Mouse (Mus musculus): Measurements from ENCODE around the gene Gm49373. TPM values are rescaled to one million over a fixed set of nuclear protein-coding genes. Genes with fewer than 3 reads are reported as not detected.
A peak's percentile ranks its signal among the peaks of the same experiment; 100 is the strongest.
"Not testable (repeated sequence)": the region's sequence is repeated elsewhere in the genome, so short reads cannot be mapped to it uniquely, and the experiment has no call there.

Gm49373 gene
- polyA plus RNA-seq, 1 experiment from 2014 or later, result 0.56 TPM

GRCm38 (mm10) chr9:21072641-21073040 lies 255 bp downstream of the Gm49373 start:
- Histone ChIP-seq H3K9ac (peak overlapping the region; percentile 84), H3K36me3 (peaks cover 61% of the 10 kb centered on the region)
- peak; percentile 22 for ATAC-seq (ENCODE audit: low read depth)

GRCm38 (mm10) chr9:21067006-21067684 lies 5.8 kb downstream of the Gm49373 start, which contains the start of gene Zglp1:
Zglp1 (minus strand) TSS chr9:21067093.
- 81% methylated on average over 27 of the region's 27 CpGs for WGBS (ENCODE audit: insufficient replicate concordance)
- Histone ChIP-seq H3K9me3 (replicated peaks) (no peaks in the 10 kb centered on the region), H3K27me3 (no peaks in the 10 kb centered on the region), H3K4me3 (replicated peaks) (no peak within 1 kb of the TSS), H3K4me1 (replicated peaks) (peaks cover 20% of the 10 kb centered on the region), H3K36me3 (peaks cover 66% of the 10 kb centered on the region), H3K27ac (no peak within 1 kb of the TSS), H3K4me2 (no peak within 1 kb of the TSS), H3K9ac (no peak within 1 kb of the TSS)
- DNase-seq (no peak), ATAC-seq (ENCODE audit: low read depth) (no peak)

More at GRCm38 (mm10) chr9:21072641-21073040, 255 bp downstream of the Gm49373 start:
- DNase-seq, result no peak
- Histone ChIP-seq H3K27ac (peak overlapping the region; percentile 62), H3K27me3 (no peaks in the 10 kb centered on the region), H3K4me1 (replicated peaks) (peaks cover 37% of the 10 kb centered on the region), H3K9me3 (replicated peaks) (no peaks in the 10 kb centered on the region), H3K4me2 (peak overlapping the region; percentile 92), H3K4me3 (replicated peaks) (peak overlapping the region; percentile 87)
- 3% methylated on average over 4 of the region's 4 CpGs for WGBS (ENCODE audit: insufficient replicate concordance)

- DNase-seq (no peak), ATAC-seq (ENCODE audit: low read depth) (no peak)
- Histone ChIP-seq H3K9me3 (replicated peaks) (no peaks in the 10 kb centered on the region), H3K4me3 (replicated peaks) (no peak overlapping the region), H3K4me1 (replicated peaks) (peaks cover 5% of the 10 kb centered on the region; the same call in 1 of the 2 replicates), H3K9ac (no peak overlapping the region), H3K27ac (no peak overlapping the region), H3K27me3 (no peaks in the 10 kb centered on the region), H3K36me3 (peaks cover 48% of the 10 kb centered on the region), H3K4me2 (no peak overlapping the region)
- 81% methylated on average over 2 of the region's 2 CpGs for WGBS (ENCODE audit: insufficient replicate concordance)
Measured at GRCm38 (mm10) chr9:21062928-21063327, 10.0 kb downstream of the Gm49373 start.

- no peaks in the 10 kb centered on the region for H3K9me3 ChIP-seq (replicated peaks)
- H3K27me3 ChIP-seq, result peaks cover 15% of the 10 kb centered on the region
- no peak overlapping the region for H3K27ac ChIP-seq
- no peak overlapping the region for H3K4me2 ChIP-seq
- ATAC-seq (ENCODE audit: low read depth) (peak; percentile 87), DNase-seq (no peak)
- WGBS (ENCODE audit: insufficient replicate concordance), result 34% methylated on average over 10 of the region's 10 CpGs
- no peaks in the 10 kb centered on the region for H3K36me3 ChIP-seq
- H3K9ac ChIP-seq, result no peak overlapping the region
- H3K4me1 ChIP-seq (replicated peaks), result peaks cover 11% of the 10 kb centered on the region
- no peak overlapping the region for H3K4me3 ChIP-seq (replicated peaks)
Measured at GRCm38 (mm10) chr9:21051578-21051977, 21.3 kb downstream of the Gm49373 start.

GRCm38 (mm10) chr9:21045235-21045634 lies 27.7 kb downstream of the Gm49373 start:
- H3K36me3 ChIP-seq, result no peaks in the 10 kb centered on the region
- no peak overlapping the region for H3K4me3 ChIP-seq (replicated peaks)
- no peak overlapping the region for H3K27ac ChIP-seq
- DNase-seq, result no peak
- H3K9ac ChIP-seq, result no peak overlapping the region
- H3K4me1 ChIP-seq (replicated peaks), result peaks cover 21% of the 10 kb centered on the region
- no peak overlapping the region for H3K4me2 ChIP-seq
- H3K27me3 ChIP-seq, result no peaks in the 10 kb centered on the region; the same call in 1 of the 2 replicates
- no peak for ATAC-seq (ENCODE audit: low read depth)
- 58% methylated on average over 3 of the region's 3 CpGs for WGBS (ENCODE audit: insufficient replicate concordance)
- H3K9me3 ChIP-seq (replicated peaks), result no peaks in the 10 kb centered on the region

GRCm38 (mm10) chr9:21044785-21045184 lies 28.1 kb downstream of the Gm49373 start:
- not testable (repeated sequence) for H3K27me3 ChIP-seq; DNase-seq; H3K9me3 ChIP-seq (replicated peaks); H3K9ac ChIP-seq; ATAC-seq (ENCODE audit: low read depth); H3K4me2 ChIP-seq; H3K27ac ChIP-seq; H3K4me3 ChIP-seq (replicated peaks); H3K36me3 ChIP-seq
- 57% methylated on average over 1 of the region's 1 CpGs for WGBS (ENCODE audit: insufficient replicate concordance)
- H3K4me1 ChIP-seq (replicated peaks), result peaks cover 25% of the 10 kb centered on the region

- H3K4me3 ChIP-seq (replicated peaks), result no peak overlapping the region
- no peak for DNase-seq
- H3K36me3 ChIP-seq, result no peaks in the 10 kb centered on the region
- peak overlapping the region; percentile 9; the same call in 1 of the 2 replicates for H3K9ac ChIP-seq
- H3K27ac ChIP-seq, result no peak overlapping the region
- H3K9me3 ChIP-seq (replicated peaks), result no peaks in the 10 kb centered on the region
- peaks cover 9% of the 10 kb centered on the region for H3K27me3 ChIP-seq
- WGBS (ENCODE audit: insufficient replicate concordance), result 42% methylated on average over 4 of the region's 4 CpGs
- H3K4me2 ChIP-seq, result no peak overlapping the region
- H3K4me1 ChIP-seq (replicated peaks), result peaks cover 37% of the 10 kb centered on the region
- ATAC-seq (ENCODE audit: low read depth), result no peak
Measured at GRCm38 (mm10) chr9:21043563-21043962, 29.3 kb downstream of the Gm49373 start.

- Histone ChIP-seq H3K4me1 (replicated peaks) (peaks cover 55% of the 10 kb centered on the region), H3K27me3 (peaks cover 32% of the 10 kb centered on the region), H3K27ac (no peak overlapping the region), H3K9ac (no peak overlapping the region), H3K9me3 (replicated peaks) (no peaks in the 10 kb centered on the region), H3K4me3 (replicated peaks) (no peak overlapping the region), H3K4me2 (no peak overlapping the region), H3K36me3 (no peaks in the 10 kb centered on the region)
- DNase-seq (no peak), ATAC-seq (ENCODE audit: low read depth) (no peak)
- WGBS (ENCODE audit: insufficient replicate concordance), result 32% methylated on average over 4 of the region's 4 CpGs
Measured at GRCm38 (mm10) chr9:21041308-21041707, 31.6 kb downstream of the Gm49373 start.

GRCm38 (mm10) chr9:21039779-21040178 lies 33.1 kb downstream of the Gm49373 start:
- 31% methylated on average over 3 of the region's 3 CpGs for WGBS (ENCODE audit: insufficient replicate concordance)
- ATAC-seq (ENCODE audit: low read depth), result peak; percentile 83
- H3K27me3 ChIP-seq, result peaks cover 47% of the 10 kb centered on the region
- H3K9ac ChIP-seq, result peak overlapping the region; percentile 11; the same call in 1 of the 2 replicates
- H3K27ac ChIP-seq, result peak overlapping the region; percentile 50
- DNase-seq, result no peak
- H3K4me3 ChIP-seq (replicated peaks), result no peak overlapping the region
- H3K4me1 ChIP-seq (replicated peaks), result peaks cover 66% of the 10 kb centered on the region
- no peaks in the 10 kb centered on the region for H3K36me3 ChIP-seq
- no peaks in the 10 kb centered on the region for H3K9me3 ChIP-seq (replicated peaks)
- H3K4me2 ChIP-seq, result peak overlapping the region; percentile 19

GRCm38 (mm10) chr9:21037481-21037891 lies 35.4 kb downstream of the Gm49373 start:
- Histone ChIP-seq H3K9me3 (replicated peaks) (no peaks in the 10 kb centered on the region), H3K36me3 (no peaks in the 10 kb centered on the region), H3K4me3 (replicated peaks) (peak overlapping the region; percentile 38), H3K4me1 (replicated peaks) (peaks cover 80% of the 10 kb centered on the region), H3K27ac (no peak overlapping the region), H3K4me2 (peak overlapping the region; percentile 55), H3K27me3 (peaks cover 70% of the 10 kb centered on the region), H3K9ac (0 out of 2 replicates have a peak overlapping the region, but pooled peaks have one; percentile 17)
- ATAC-seq (ENCODE audit: low read depth) (no peak), DNase-seq (no peak)
- WGBS (ENCODE audit: insufficient replicate concordance), result 5% methylated on average over 31 of the region's 31 CpGs

- no peak overlapping the region; the same call in 1 of the 2 replicates for H3K4me2 ChIP-seq
- peaks cover 86% of the 10 kb centered on the region for H3K4me1 ChIP-seq (replicated peaks)
- ATAC-seq (ENCODE audit: low read depth) (no peak), DNase-seq (no peak)
- 4% methylated on average over 22 of the region's 22 CpGs for WGBS (ENCODE audit: insufficient replicate concordance)
- peaks cover 78% of the 10 kb centered on the region for H3K27me3 ChIP-seq
- 0 out of 2 replicates have a peak overlapping the region, but pooled peaks have one; percentile 8 for H3K4me3 ChIP-seq (replicated peaks)
- no peak overlapping the region for H3K27ac ChIP-seq
- H3K9me3 ChIP-seq (replicated peaks), result no peaks in the 10 kb centered on the region
- no peaks in the 10 kb centered on the region for H3K36me3 ChIP-seq
- H3K9ac ChIP-seq, result no peak overlapping the region
Measured at GRCm38 (mm10) chr9:21036666-21037065, 36.2 kb downstream of the Gm49373 start.

GRCm38 (mm10) chr9:21036161-21036560 lies 36.7 kb downstream of the Gm49373 start:
- peaks cover 86% of the 10 kb centered on the region for H3K4me1 ChIP-seq (replicated peaks)
- 0 out of 2 replicates have a peak overlapping the region, but pooled peaks have one; percentile 8 for H3K4me3 ChIP-seq (replicated peaks)
- H3K27me3 ChIP-seq, result peaks cover 80% of the 10 kb centered on the region
- no peak overlapping the region for H3K4me2 ChIP-seq
- H3K9ac ChIP-seq, result no peak overlapping the region
- WGBS (ENCODE audit: insufficient replicate concordance), result 9% methylated on average over 20 of the region's 20 CpGs
- H3K36me3 ChIP-seq, result no peaks in the 10 kb centered on the region
- no peak for ATAC-seq (ENCODE audit: low read depth)
- DNase-seq, result no peak
- H3K9me3 ChIP-seq (replicated peaks), result no peaks in the 10 kb centered on the region
- no peak overlapping the region for H3K27ac ChIP-seq
